In genomic region chr16:44103806-44104766, GRCm38 (mm10) we compare ENCODE assay signal across 13 mouse cellular contexts. TPM values are rescaled to one million over a fixed set of nuclear protein-coding genes. Genes with fewer than 3 reads are reported as not detected.
DNase-seq lines count a peak whose midpoint lies in the region; ATAC-seq and TF ChIP-seq lines count a peak whose summit lies in the region.
"Had no signal": no experiment of that assay in that cellular context is flagged by ENCODE, and none has a peak within 500 bp of the region (broad histone marks: within the 10 kb centered on the region; RNA-seq: fewer than 3 reads in every experiment).

No protein-coding gene starts in this region.

- no peaks in the 10 kb centered on the region for H3K27me3 ChIP-seq in Patski
- H3K27me3 ChIP-seq: forebrain, embryonic 12.5 days; hindbrain, embryonic 12.5 days had no signal

- no peak for DNase-seq in left cerebral cortex, adult 2 months (ENCODE audit: extremely low spot score in 1 of 2, low spot score in 2 of 2)
- DNase-seq in left cerebral cortex, postnatal 4 days: no peak
- peak; percentile 12 for DNase-seq in CD4-positive helper T cell, adult 2 months (ENCODE audit: low read depth, low spot score)
- DNase-seq in Patski (ENCODE audit: low read depth, low spot score): no peak
- DNase-seq in gonadal fat pad, adult 2 months (ENCODE audit: low read depth): peak; percentile 72
- no peak for DNase-seq in right cerebral cortex, postnatal 36 days (ENCODE audit: low spot score in 2 of 2)
- no peak for DNase-seq in spleen, postnatal 14 days (ENCODE audit: low spot score in 2 of 2)
- no peak for DNase-seq in layer of hippocampus, adult 9-10 months (ENCODE audit: low spot score)
- DNase-seq: cerebellum, postnatal 25 days; right cerebral cortex, adult 18-20 months had no signal

- in situ Hi-C loops in Patski (cut with MboI; ENCODE audit: low pct_unique_long_range_greater_than_20kb): no loop called here

- TF ChIP-seq CTCF in left cerebral cortex, adult 2 months (IDR thresholded peaks at IDR 0.05): peak; percentile 31
- peak; percentile 18 for TF ChIP-seq CTCF in Patski (IDR thresholded peaks at IDR 0.05)

- no peak for ATAC-seq in Patski

- no peak overlapping the region for H3K4me3 ChIP-seq in left cerebral cortex, adult 2 months
- H3K4me3 ChIP-seq: forebrain, embryonic 12.5 days; heart, embryonic 10.5 days; hindbrain, embryonic 12.5 days had no signal

- no peak overlapping the region for H3K27ac ChIP-seq in left cerebral cortex, adult 2 months
- H3K27ac ChIP-seq: forebrain, embryonic 12.5 days; heart, embryonic 10.5 days; hindbrain, embryonic 12.5 days had no signal

- intact Hi-C loops in left cerebral cortex, adult 2 months (cut with DNase I): no loop called here
- intact Hi-C loops in left cerebral cortex, postnatal 4 days (cut with DNase I): no loop called here

- POLR2A ChIA-PET in Patski (lab: Charles Lee): no interaction called here

- CTCF ChIA-PET in Patski (lab: Charles Lee): no interaction called here

RNA-seq across cellular contexts. Expression of gene Atp6v1a, which starts 35.4 kb away (rescaled TPM):
- 100 to 1,000 TPM; 428 to 489 TPM for total RNA-seq in left cerebral cortex, adult 2 months (2021)
- total RNA-seq in left cerebral cortex, postnatal 4 days (2021): 100 to 1,000 TPM; 237 to 255 TPM
- polyA plus RNA-seq in Patski (2021): 125 TPM
- polyA plus RNA-seq in gonadal fat pad, adult 2 months (2012; rRNA removed): 35.7 and 40.7 TPM in 2 replicates

RNA-seq across cellular contexts. Expression of gene Naa50, which starts 35.5 kb away (rescaled TPM):
- total RNA-seq in left cerebral cortex, adult 2 months (2021): 10 to 100 TPM; 61.6 to 62.8 TPM
- total RNA-seq in left cerebral cortex, postnatal 4 days (2021): 10 to 100 TPM; 56.0 to 60.5 TPM
- polyA plus RNA-seq in Patski (2021): 73.3 TPM
- 6.3 and 10.0 TPM in 2 replicates for polyA plus RNA-seq in gonadal fat pad, adult 2 months (2012; rRNA removed)

RNA-seq across cellular contexts. Expression of gene Gramd1c, which starts 40.9 kb away (rescaled TPM):
- total RNA-seq in left cerebral cortex, adult 2 months (2021): 1 to 10 TPM; 1.7 to 2.0 TPM
- 1 to 10 TPM; 2.9 to 4.9 TPM for total RNA-seq in left cerebral cortex, postnatal 4 days (2021)
- 2.7 TPM for polyA plus RNA-seq in Patski (2021)
- 1.0 and 1.2 TPM in 2 replicates for polyA plus RNA-seq in gonadal fat pad, adult 2 months (2012; rRNA removed)

Comparison
In these comparisons a context has a peak if more than half of its experiments do, and no peak if none do; other contexts are left out.
1. DNase-seq: peak in CD4-positive helper T cell, adult 2 months (single experiment) and gonadal fat pad, adult 2 months (single experiment); none in left cerebral cortex, adult 2 months (0 of 2), left cerebral cortex, postnatal 4 days (single experiment), Patski (single experiment), right cerebral cortex, postnatal 36 days (0 of 2), spleen, postnatal 14 days (0 of 2) and layer of hippocampus, adult 9-10 months (single experiment).